ENCODE assay signal across 10 mouse cellular contexts in genomic region chr4:143349484-143349906, GRCm38 (mm10). TPM values are rescaled to one million over a fixed set of nuclear protein-coding genes. Genes with fewer than 3 reads are reported as not detected.
A peak's percentile ranks its signal among the peaks of the same experiment; 100 is the strongest.
DNase-seq lines count a peak whose midpoint lies in the region; ATAC-seq lines count a peak whose summit lies in the region.
"Had no signal": no experiment of that assay in that cellular context is flagged by ENCODE, and none has a peak within 500 bp of the region (broad histone marks: within the 10 kb centered on the region; RNA-seq: fewer than 3 reads in every experiment).

Lrrc38 (plus strand) TSS chr4:143349757.

- peak within 1 kb of the TSS; percentile 95 for H3K4me2 ChIP-seq in kidney, embryonic 14.5 days (replicated peaks; ENCODE audit: low read depth, low read length)
- peak within 1 kb of the TSS; percentile 97 for H3K4me2 ChIP-seq in hindbrain, embryonic 14.5 days (replicated peaks)
- peak within 1 kb of the TSS; percentile 94 for H3K4me2 ChIP-seq in midbrain, embryonic 12.5 days (replicated peaks)

- H3K27me3 ChIP-seq in kidney, embryonic 14.5 days (ENCODE audit: control insufficient read depth, insufficient read depth, low read length), result peaks cover 44% of the 10 kb centered on the region
- peaks cover 60% of the 10 kb centered on the region for H3K27me3 ChIP-seq in forebrain, embryonic 10.5 days (ENCODE audit: poor library complexity, severe bottlenecking)
- peaks cover 52% of the 10 kb centered on the region for H3K27me3 ChIP-seq in hindbrain, embryonic 14.5 days (ENCODE audit: control insufficient read depth, insufficient read depth, low read length)
- H3K27me3 ChIP-seq in midbrain, embryonic 12.5 days, result peaks cover 59% of the 10 kb centered on the region

- peaks cover 5% of the 10 kb centered on the region; the same call in 1 of the 2 replicates for H3K4me1 ChIP-seq in kidney, embryonic 14.5 days (ENCODE audit: control insufficient read depth, insufficient read depth, low read length)
- peaks cover 18% of the 10 kb centered on the region for H3K4me1 ChIP-seq in forebrain, embryonic 10.5 days
- H3K4me1 ChIP-seq in hindbrain, embryonic 14.5 days (replicated peaks; ENCODE audit: control insufficient read depth, insufficient read depth, low read length), result peaks cover 9% of the 10 kb centered on the region; the same call in 1 of the 2 replicates
- peaks cover 10% of the 10 kb centered on the region for H3K4me1 ChIP-seq in midbrain, embryonic 12.5 days

- ATAC-seq in kidney, embryonic 14.5 days (ENCODE audit: low FRiP score, low TSS enrichment), result peak; percentile 74
- ATAC-seq in hindbrain, embryonic 14.5 days (ENCODE audit: low FRiP score), result no peak; the same call in 1 of the 2 replicates
- ATAC-seq in midbrain, embryonic 12.5 days (ENCODE audit: low FRiP score, low read depth), result peak; percentile 55

- no peaks in the 10 kb centered on the region for H3K9me3 ChIP-seq in kidney, embryonic 14.5 days (ENCODE audit: control insufficient read depth, low read length)
- H3K9me3 ChIP-seq in forebrain, embryonic 10.5 days, result no peaks in the 10 kb centered on the region
- H3K9me3 ChIP-seq in hindbrain, embryonic 14.5 days (ENCODE audit: control insufficient read depth, low read length), result no peaks in the 10 kb centered on the region
- no peaks in the 10 kb centered on the region for H3K9me3 ChIP-seq in midbrain, embryonic 12.5 days

- WGBS in kidney, embryonic 14.5 days, result 2% methylated on average over 19 of the region's 19 CpGs
- WGBS in forebrain, embryonic 10.5 days, result 2% methylated on average over 19 of the region's 19 CpGs
- under 1% methylated on average over 19 of the region's 19 CpGs for WGBS in hindbrain, embryonic 14.5 days
- under 1% methylated on average over 19 of the region's 19 CpGs for WGBS in midbrain, embryonic 12.5 days

- peak within 1 kb of the TSS; percentile 52 for H3K4me3 ChIP-seq in kidney, embryonic 14.5 days (ENCODE audit: low read length)
- H3K4me3 ChIP-seq in forebrain, embryonic 10.5 days, result peak within 1 kb of the TSS; percentile 61
- H3K4me3 ChIP-seq in hindbrain, embryonic 14.5 days (replicated peaks; ENCODE audit: low read length), result peak within 1 kb of the TSS; percentile 53
- H3K4me3 ChIP-seq in midbrain, embryonic 12.5 days, result peak within 1 kb of the TSS; percentile 51

- no peaks in the 10 kb centered on the region for H3K36me3 ChIP-seq in kidney, embryonic 14.5 days (ENCODE audit: control insufficient read depth, insufficient read depth, low read length)
- H3K36me3 ChIP-seq in forebrain, embryonic 10.5 days (replicated peaks), result no peaks in the 10 kb centered on the region
- H3K36me3 ChIP-seq in hindbrain, embryonic 14.5 days (replicated peaks; ENCODE audit: control insufficient read depth, insufficient read depth), result no peaks in the 10 kb centered on the region
- H3K36me3 ChIP-seq in midbrain, embryonic 12.5 days, result no peaks in the 10 kb centered on the region

- DNase-seq in kidney, adult 11 months, result no peak
- DNase-seq in adrenal gland, postnatal 36 days, result peak; percentile 33 to 34
- DNase-seq in forebrain, embryonic 10.5 days (ENCODE audit: extremely low spot score, low spot score), result peak; percentile 17
- DNase-seq in hindbrain, embryonic 14.5 days (ENCODE audit: low spot score), result peak; percentile 43
- no peak for DNase-seq in urinary bladder, adult 2 months (ENCODE audit: low spot score)
- no peak for DNase-seq in left cerebral cortex, adult 8-10 months (ENCODE audit: low spot score in 2 of 2)

- H3K9ac ChIP-seq in kidney, embryonic 14.5 days (ENCODE audit: low read depth, low read length), result peak within 1 kb of the TSS; percentile 60
- H3K9ac ChIP-seq in hindbrain, embryonic 14.5 days, result peak within 1 kb of the TSS; percentile 47
- peak within 1 kb of the TSS; percentile 45; the same call in 1 of the 2 replicates for H3K9ac ChIP-seq in midbrain, embryonic 12.5 days (replicated peaks)

- H3K27ac ChIP-seq in kidney, embryonic 14.5 days (ENCODE audit: low read depth, low read length), result no peak within 1 kb of the TSS
- peak within 1 kb of the TSS; percentile 60 for H3K27ac ChIP-seq in forebrain, embryonic 10.5 days
- no peak within 1 kb of the TSS for H3K27ac ChIP-seq in hindbrain, embryonic 14.5 days
- no peak within 1 kb of the TSS for H3K27ac ChIP-seq in midbrain, embryonic 12.5 days (replicated peaks)

RNA-seq across cellular contexts. Expression of gene Lrrc38, which starts in this region (rescaled TPM):
- polyA plus RNA-seq in kidney, embryonic 14.5 days (2014; fragmentation: Nextera tagmentation; extraction: Ambion mirVana), result not detected in 2 replicates
- total RNA-seq in adrenal gland, postnatal 36 days (2021), result under 1 TPM in 1 of 2 experiments, not detected in 1; 0.26 TPM
- 0.12 TPM in 1 of 2 replicates, not detected in the other for polyA plus RNA-seq in forebrain, embryonic 10.5 days (2016; fragmentation: Nextera tagmentation; extraction: Ambion mirVana)
- 0.40 and 0.51 TPM in 2 replicates for polyA plus RNA-seq in hindbrain, embryonic 14.5 days (2014; fragmentation: Nextera tagmentation; extraction: Ambion mirVana)
- polyA plus RNA-seq in midbrain, embryonic 12.5 days (2016; fragmentation: Nextera tagmentation; extraction: Ambion mirVana), result 0.16 and 0.37 TPM in 2 replicates
- polyA plus RNA-seq in urinary bladder, adult 2 months (2012; rRNA removed), result 0.04 TPM in 1 of 2 replicates, not detected in the other
- 1 to 10 TPM; 1.5 to 2.2 (median 1.8) TPM for total RNA-seq in left cerebral cortex, adult 8-10 months (2022)
- total RNA-seq: CH12.LX; hematopoietic stem cell, adult 5-6 weeks had no signal

Comparison
In these comparisons a context has a peak if more than half of its experiments do, and no peak if none do; other contexts are left out.
1. Peak in ATAC-seq, H3K4me3 ChIP-seq, H3K9ac ChIP-seq and H3K4me2 ChIP-seq in kidney, embryonic 14.5 days; RNA of the gene not detected or under 1 TPM.
2. Peak in DNase-seq in adrenal gland, postnatal 36 days; RNA of the gene not detected or under 1 TPM.
3. Peak in DNase-seq, H3K4me3 ChIP-seq and H3K27ac ChIP-seq in forebrain, embryonic 10.5 days; RNA of the gene not detected or under 1 TPM.
4. Peak in DNase-seq, H3K4me3 ChIP-seq, H3K9ac ChIP-seq and H3K4me2 ChIP-seq in hindbrain, embryonic 14.5 days; RNA of the gene not detected or under 1 TPM.
5. Peak in ATAC-seq, H3K4me3 ChIP-seq, H3K9ac ChIP-seq and H3K4me2 ChIP-seq in midbrain, embryonic 12.5 days; RNA of the gene not detected or under 1 TPM.